Mouse (Mus musculus): Measurements from ENCODE around the gene Wnt7a. TPM values are rescaled to one million over a fixed set of nuclear protein-coding genes. Genes with fewer than 3 reads are reported as not detected.

Gene Wnt7a
- total and polyA plus RNA-seq, 2 experiments: not detected

GRCm38 (mm10) chr6:91441145-91441662 is 30.0 kb upstream of the Wnt7a start:
- Histone ChIP-seq H3K4me1 (ENCODE audit: control insufficient read depth, insufficient read depth, low read length) (peaks cover 4% of the 10 kb centered on the region; the same call in 1 of the 2 replicates), H3K27me3 (ENCODE audit: control insufficient read depth, insufficient read depth, low read length) (no peaks in the 10 kb centered on the region), H3K4me3 (ENCODE audit: insufficient read depth, low read depth, low read length) (peak overlapping the region; percentile 61), H3K79me2 (ENCODE audit: control insufficient read depth, insufficient read depth, low read length) (no peaks in the 10 kb centered on the region), H3K27ac (replicated peaks; ENCODE audit: insufficient read depth, low read depth, low read length) (no peak overlapping the region), H3K36me3 (ENCODE audit: control insufficient read depth, insufficient read depth, low read length) (no peaks in the 10 kb centered on the region), H3K9ac (ENCODE audit: low read depth, low read length) (peak overlapping the region; percentile 47)
- WGBS: under 1% methylated on average over 19 of the region's 19 CpGs
- DNase-seq (ENCODE audit: extremely low read depth, low read depth, low spot score): peak; percentile 64
- TF ChIP-seq CTCF (IDR thresholded peaks at IDR 0.05; ENCODE audit: low read depth, low read length): no peak
- TF ChIP-seq POLR2A (IDR thresholded peaks at IDR 0.05; ENCODE audit: extremely low read depth, insufficient read depth, low read length): no peak

- TF ChIP-seq CTCF (IDR thresholded peaks at IDR 0.05; ENCODE audit: low read depth, low read length): no peak
- TF ChIP-seq POLR2A (IDR thresholded peaks at IDR 0.05; ENCODE audit: extremely low read depth, insufficient read depth, low read length): peak; percentile 55; the same call in 1 of the 2 replicates
- peak overlapping the region; percentile 61 for H3K4me3 ChIP-seq (ENCODE audit: insufficient read depth, low read depth, low read length)
- H3K9ac ChIP-seq (ENCODE audit: low read depth, low read length): peak overlapping the region; percentile 47
- no peaks in the 10 kb centered on the region for H3K27me3 ChIP-seq (ENCODE audit: control insufficient read depth, insufficient read depth, low read length)
- H3K27ac ChIP-seq (replicated peaks; ENCODE audit: insufficient read depth, low read depth, low read length): no peak overlapping the region
- DNase-seq (ENCODE audit: extremely low read depth, low read depth, low spot score): peak; percentile 87
- no peaks in the 10 kb centered on the region for H3K79me2 ChIP-seq (ENCODE audit: control insufficient read depth, insufficient read depth, low read length)
- no peaks in the 10 kb centered on the region for H3K36me3 ChIP-seq (ENCODE audit: control insufficient read depth, insufficient read depth, low read length)
- 2% methylated on average over 30 of the region's 30 CpGs for WGBS
- peaks cover 4% of the 10 kb centered on the region; the same call in 1 of the 2 replicates for H3K4me1 ChIP-seq (ENCODE audit: control insufficient read depth, insufficient read depth, low read length)
These were observed 29.4 kb upstream of the Wnt7a start for GRCm38 (mm10) chr6:91440474-91441144.

GRCm38 (mm10) chr6:91424151-91424550 is 13.0 kb upstream of the Wnt7a start:
- no peak overlapping the region for H3K27ac ChIP-seq (replicated peaks; ENCODE audit: insufficient read depth, low read depth, low read length)
- H3K27me3 ChIP-seq (ENCODE audit: control insufficient read depth, insufficient read depth, low read length): no peaks in the 10 kb centered on the region
- H3K4me3 ChIP-seq (ENCODE audit: insufficient read depth, low read depth, low read length): no peak overlapping the region
- no peaks in the 10 kb centered on the region for H3K36me3 ChIP-seq (ENCODE audit: control insufficient read depth, insufficient read depth, low read length)
- TF ChIP-seq CTCF (IDR thresholded peaks at IDR 0.05; ENCODE audit: low read depth, low read length) (no peak), POLR2A (IDR thresholded peaks at IDR 0.05; ENCODE audit: extremely low read depth, insufficient read depth, low read length) (no peak)
- no peaks in the 10 kb centered on the region for H3K79me2 ChIP-seq (ENCODE audit: control insufficient read depth, insufficient read depth, low read length)
- WGBS: 43% methylated on average over 4 of the region's 4 CpGs
- DNase-seq (ENCODE audit: extremely low read depth, low read depth, low spot score): no peak
- no peak overlapping the region for H3K9ac ChIP-seq (ENCODE audit: low read depth, low read length)
- no peaks in the 10 kb centered on the region; the same call in 1 of the 2 replicates for H3K4me1 ChIP-seq (ENCODE audit: control insufficient read depth, insufficient read depth, low read length)

GRCm38 (mm10) chr6:91421629-91422028 is 10.5 kb upstream of the Wnt7a start:
- DNase-seq (ENCODE audit: extremely low read depth, low read depth, low spot score): no peak
- Histone ChIP-seq H3K79me2 (ENCODE audit: control insufficient read depth, insufficient read depth, low read length) (no peaks in the 10 kb centered on the region), H3K27ac (replicated peaks; ENCODE audit: insufficient read depth, low read depth, low read length) (no peak overlapping the region), H3K36me3 (ENCODE audit: control insufficient read depth, insufficient read depth, low read length) (no peaks in the 10 kb centered on the region), H3K4me1 (ENCODE audit: control insufficient read depth, insufficient read depth, low read length) (no peaks in the 10 kb centered on the region; the same call in 1 of the 2 replicates), H3K4me3 (ENCODE audit: insufficient read depth, low read depth, low read length) (no peak overlapping the region), H3K9ac (ENCODE audit: low read depth, low read length) (no peak overlapping the region), H3K27me3 (ENCODE audit: control insufficient read depth, insufficient read depth, low read length) (no peaks in the 10 kb centered on the region)
- TF ChIP-seq CTCF (IDR thresholded peaks at IDR 0.05; ENCODE audit: low read depth, low read length) (no peak), POLR2A (IDR thresholded peaks at IDR 0.05; ENCODE audit: extremely low read depth, insufficient read depth, low read length) (no peak)
- WGBS: 78% methylated on average over 4 of the region's 4 CpGs

GRCm38 (mm10) chr6:91417291-91417845 is 6.2 kb upstream of the Wnt7a start:
- Histone ChIP-seq H3K79me2 (ENCODE audit: control insufficient read depth, insufficient read depth, low read length) (no peaks in the 10 kb centered on the region), H3K27me3 (ENCODE audit: control insufficient read depth, insufficient read depth, low read length) (no peaks in the 10 kb centered on the region), H3K4me3 (ENCODE audit: insufficient read depth, low read depth, low read length) (no peak overlapping the region), H3K4me1 (ENCODE audit: control insufficient read depth, insufficient read depth, low read length) (no peaks in the 10 kb centered on the region), H3K9ac (ENCODE audit: low read depth, low read length) (no peak overlapping the region), H3K36me3 (ENCODE audit: control insufficient read depth, insufficient read depth, low read length) (no peaks in the 10 kb centered on the region), H3K27ac (replicated peaks; ENCODE audit: insufficient read depth, low read depth, low read length) (no peak overlapping the region)
- 54% methylated on average over 5 of the region's 5 CpGs for WGBS
- TF ChIP-seq CTCF (IDR thresholded peaks at IDR 0.05; ENCODE audit: low read depth, low read length): no peak
- no peak for TF ChIP-seq POLR2A (IDR thresholded peaks at IDR 0.05; ENCODE audit: extremely low read depth, insufficient read depth, low read length)
- no peak for DNase-seq (ENCODE audit: extremely low read depth, low read depth, low spot score)

- Histone ChIP-seq H3K36me3 (ENCODE audit: control insufficient read depth, insufficient read depth, low read length) (no peaks in the 10 kb centered on the region), H3K79me2 (ENCODE audit: control insufficient read depth, insufficient read depth, low read length) (no peaks in the 10 kb centered on the region), H3K4me1 (ENCODE audit: control insufficient read depth, insufficient read depth, low read length) (peaks cover 4% of the 10 kb centered on the region), H3K4me3 (ENCODE audit: insufficient read depth, low read depth, low read length) (no peak overlapping the region), H3K27me3 (ENCODE audit: control insufficient read depth, insufficient read depth, low read length) (0 out of 2 replicates have a peak, but pooled peaks cover under 1% of the 10 kb centered on the region), H3K27ac (replicated peaks; ENCODE audit: insufficient read depth, low read depth, low read length) (no peak overlapping the region), H3K9ac (ENCODE audit: low read depth, low read length) (no peak overlapping the region)
- DNase-seq (ENCODE audit: extremely low read depth, low read depth, low spot score): no peak
- no peak for TF ChIP-seq CTCF (IDR thresholded peaks at IDR 0.05; ENCODE audit: low read depth, low read length)
- TF ChIP-seq POLR2A (IDR thresholded peaks at IDR 0.05; ENCODE audit: extremely low read depth, insufficient read depth, low read length): no peak
- 76% methylated on average over 4 of the region's 4 CpGs for WGBS
These were observed 5.0 kb upstream of the Wnt7a start for GRCm38 (mm10) chr6:91416146-91416545.
